Mouse (Mus musculus) stomach, embryonic 16.5 days (tissue): ENCODE measurements at regions not wholly inside any gene's neighbourhood (a gene's known extent, or its start where the extent isn't known, plus 50 kb on each side); places are given as distances from the start of the nearest gene placed in this dataset.

ENCODE experiments used
- ATAC-seq: fragments of 200-750 bp; cut with Nextera tagmentation; 2 replicates; pipeline ENCODE4 v1.8.0; 2017; ENCODE audit warnings: moderate number of reproducible peaks, moderate TSS enrichment; ENCODE audit not compliant: insufficient read depth, low FRiP score
- H3K27ac ChIP-seq: fragments of 300-500 bp; sonication (generic); 2 replicates; pipeline ENCODE4 v1.5.1; 2014; ENCODE audit warnings: low read length
- H3K27me3 ChIP-seq: fragments of 300-500 bp; sonication (generic); 2 replicates; pipeline ENCODE4 v1.6.1; 2014; ENCODE audit warnings: low read length, control low read depth, mixed read lengths; ENCODE audit not compliant: control insufficient read depth, insufficient read depth
- H3K36me3 ChIP-seq: fragments of 300-500 bp; sonication (generic); 2 replicates; pipeline ENCODE4 v1.6.1; 2014; ENCODE audit warnings: low read length; ENCODE audit not compliant: control insufficient read depth, insufficient read depth
- H3K4me1 ChIP-seq: fragments of 300-500 bp; sonication (generic); 2 replicates; pipeline ENCODE4 v1.6.1; 2014; ENCODE audit warnings: low read length, control low read depth, mixed read lengths; ENCODE audit not compliant: control insufficient read depth, insufficient read depth
- H3K4me2 ChIP-seq: fragments of 300-500 bp; sonication (generic); 2 replicates; pipeline ENCODE4 v1.6.1; 2014; ENCODE audit warnings: low read depth, low read length, mixed read lengths
- H3K4me3 ChIP-seq: fragments of 300-500 bp; sonication (generic); replicated peaks from 2 replicates; pipeline ENCODE4 v1.5.1; 2014; ENCODE audit warnings: mild to moderate bottlenecking, low read length
- H3K9ac ChIP-seq: fragments of 300-500 bp; sonication (generic); 2 replicates; pipeline ENCODE4 v1.6.1; 2014; ENCODE audit warnings: low read length
- H3K9me3 ChIP-seq: fragments of 300-500 bp; sonication (generic); replicated peaks from 2 replicates; pipeline ENCODE4 v1.6.1; 2016; ENCODE audit warnings: low read length, control low read depth; ENCODE audit not compliant: control insufficient read depth
- WGBS: fragments of 180-500 bp; shearing (Covaris S2); extraction: QIAGEN DNeasy Blood & Tissue Kit; methylation state at CpG from one replicate; pipeline ENCODE4 v1.1.7; 2014; 5-methylcytosine and 5-hydroxymethylcytosine counted together

DNA sequence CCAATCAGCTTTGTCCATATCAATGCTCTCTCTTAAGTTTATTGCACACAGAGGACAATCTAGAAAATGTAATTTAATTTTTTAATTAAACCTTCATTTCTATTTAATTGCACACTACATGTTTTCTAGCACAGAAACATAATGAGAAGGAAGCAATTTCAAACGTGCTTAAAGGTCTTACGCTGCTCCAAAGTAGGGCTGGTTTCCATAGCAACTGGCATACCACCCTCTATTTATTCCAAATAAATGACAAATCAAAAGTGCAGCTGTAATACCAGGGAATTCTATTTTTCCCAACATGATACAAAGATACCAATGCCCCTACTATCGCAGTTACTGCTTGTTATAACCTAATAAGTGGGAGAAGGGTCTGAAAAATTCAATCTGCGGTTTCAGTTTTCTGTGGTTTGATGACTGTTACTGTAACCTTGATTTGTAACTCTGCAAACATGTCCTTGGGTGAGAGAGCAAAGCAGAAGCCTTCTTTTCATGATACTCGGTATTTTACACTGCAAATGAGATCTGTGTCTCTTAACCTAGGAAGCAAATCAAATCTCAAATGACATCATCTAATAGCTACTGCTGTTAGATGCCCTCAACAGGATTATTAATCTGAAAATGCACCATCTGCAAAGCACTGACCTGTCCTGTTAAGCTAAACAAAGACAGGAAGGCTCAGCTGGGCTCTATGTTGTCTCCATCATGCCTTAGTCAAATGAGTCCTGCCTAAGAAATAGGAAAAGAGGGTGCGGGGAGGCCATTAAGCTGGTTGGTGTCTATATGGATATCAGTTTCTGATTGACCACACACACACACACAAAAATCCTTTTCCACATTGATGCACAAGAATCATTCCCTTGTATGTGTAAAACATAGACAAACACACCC, 535.6 kb downstream of the Basp1 start:
- no peak overlapping the region for H3K9ac ChIP-seq
- H3K4me1 ChIP-seq: no peaks in the 10 kb centered on the region
- ATAC-seq: no peak
- no peaks in the 10 kb centered on the region for H3K27me3 ChIP-seq
- no peaks in the 10 kb centered on the region for H3K9me3 ChIP-seq
- H3K4me3 ChIP-seq: no peak overlapping the region
- H3K4me2 ChIP-seq: no peak overlapping the region
- 52% methylated on average over 6 of the region's 6 CpGs for WGBS
- H3K36me3 ChIP-seq: no peaks in the 10 kb centered on the region
- H3K27ac ChIP-seq: no peak overlapping the region

DNA sequence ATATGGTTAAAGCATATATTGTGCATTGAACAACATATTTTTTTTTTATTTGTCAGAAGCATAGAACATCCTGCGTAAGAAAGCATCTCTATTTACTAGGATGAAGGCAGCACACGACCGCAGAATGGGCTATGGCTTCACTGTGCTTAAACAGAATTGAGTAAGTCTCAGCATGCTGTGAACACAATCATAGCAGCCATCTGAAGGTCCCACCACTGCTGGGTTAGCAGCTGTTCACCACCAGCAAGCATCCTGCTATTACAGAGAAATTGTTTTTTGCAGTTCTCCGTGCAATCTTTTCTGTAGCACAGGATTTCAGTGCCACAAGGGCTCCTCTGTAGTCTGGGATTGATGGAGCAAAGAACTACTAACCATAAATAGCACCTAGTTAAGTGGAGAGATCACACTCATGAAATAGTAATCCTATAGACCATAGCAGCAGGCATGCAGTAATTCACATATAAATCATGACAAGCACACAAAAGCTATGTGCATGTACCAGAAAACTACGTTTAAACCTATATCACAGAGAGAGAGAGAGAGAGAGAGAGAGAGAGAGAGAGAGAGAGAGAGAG, 537.3 kb downstream of the Basp1 start:
- Histone ChIP-seq H3K4me3 (no peak overlapping the region), H3K9me3 (no peaks in the 10 kb centered on the region), H3K4me1 (no peaks in the 10 kb centered on the region), H3K36me3 (no peaks in the 10 kb centered on the region), H3K4me2 (no peak overlapping the region), H3K27ac (no peak overlapping the region), H3K9ac (no peak overlapping the region), H3K27me3 (no peaks in the 10 kb centered on the region)
- WGBS: 82% methylated on average over 5 of the region's 5 CpGs
- ATAC-seq: no peak

DNA sequence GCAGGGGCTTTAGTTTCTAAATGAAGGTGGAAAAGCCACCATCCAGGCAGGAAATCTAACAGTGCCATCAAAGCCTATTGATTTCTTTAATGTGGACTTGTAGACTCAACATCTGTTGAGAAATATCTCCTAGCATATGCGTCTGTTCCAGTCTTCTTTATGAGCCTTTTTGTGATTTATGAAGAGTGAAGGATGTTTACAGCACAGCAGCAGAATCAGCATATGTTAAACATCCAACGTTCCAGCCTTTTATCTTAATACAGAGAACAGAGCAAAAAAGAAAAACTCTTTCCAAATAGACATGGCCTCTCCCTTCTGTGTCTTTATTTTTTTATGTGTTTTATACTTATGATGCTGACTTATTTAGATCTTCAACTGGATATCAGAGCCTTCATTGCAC, 573.3 kb downstream of the Basp1 start:
- Histone ChIP-seq H3K36me3 (no peaks in the 10 kb centered on the region), H3K4me2 (no peak overlapping the region), H3K4me3 (no peak overlapping the region), H3K4me1 (no peaks in the 10 kb centered on the region), H3K9me3 (no peaks in the 10 kb centered on the region), H3K27ac (no peak overlapping the region), H3K9ac (no peak overlapping the region), H3K27me3 (no peaks in the 10 kb centered on the region)
- no peak for ATAC-seq
- 19% methylated on average over 2 of the region's 2 CpGs for WGBS

DNA sequence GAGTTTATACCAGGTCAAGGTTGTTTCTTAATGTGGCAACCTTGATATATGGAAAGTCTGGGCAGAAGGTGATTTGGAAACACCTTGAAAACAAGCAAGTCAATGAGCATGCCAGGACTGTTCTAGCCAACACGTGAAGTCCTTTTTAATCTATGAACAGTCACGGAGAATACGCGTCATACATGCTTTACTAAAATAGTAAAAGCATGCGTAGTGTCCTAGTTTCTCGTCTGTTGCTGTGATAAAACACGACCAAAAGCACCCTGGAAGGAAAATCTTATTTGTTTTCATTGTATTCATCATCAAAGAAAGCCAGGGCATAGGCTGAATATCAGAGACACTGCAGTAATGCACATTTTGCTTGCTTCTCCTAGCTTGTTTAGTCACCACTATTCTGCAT, 575.2 kb downstream of the Basp1 start:
- H3K4me2 ChIP-seq: no peak overlapping the region
- no peaks in the 10 kb centered on the region for H3K9me3 ChIP-seq
- H3K9ac ChIP-seq: no peak overlapping the region
- no peaks in the 10 kb centered on the region for H3K36me3 ChIP-seq
- 86% methylated on average over 7 of the region's 7 CpGs for WGBS
- H3K27ac ChIP-seq: no peak overlapping the region
- ATAC-seq: no peak
- H3K4me3 ChIP-seq: no peak overlapping the region
- H3K27me3 ChIP-seq: no peaks in the 10 kb centered on the region
- H3K4me1 ChIP-seq: no peaks in the 10 kb centered on the region

DNA sequence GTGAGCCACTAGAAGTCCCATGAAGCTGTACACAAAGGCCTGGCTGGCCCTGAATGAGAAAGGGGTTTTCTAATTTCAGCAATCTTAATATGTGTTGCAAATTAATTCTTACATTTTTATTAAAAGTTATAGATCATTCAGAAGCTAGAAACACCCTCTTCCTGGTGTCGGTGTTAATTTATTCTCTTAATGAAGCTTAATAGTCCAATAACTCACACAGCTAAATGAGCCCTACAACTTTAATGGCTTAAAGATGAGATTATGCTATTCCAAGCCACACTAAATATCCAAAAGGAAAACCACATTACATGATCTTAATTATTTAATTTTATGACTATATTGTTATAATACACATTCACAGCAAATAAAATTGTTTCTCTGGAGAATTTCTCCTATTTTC, 585.7 kb downstream of the Basp1 start:
- no peak overlapping the region for H3K4me3 ChIP-seq
- no peaks in the 10 kb centered on the region for H3K4me1 ChIP-seq
- ATAC-seq: no peak
- H3K9me3 ChIP-seq: no peaks in the 10 kb centered on the region
- no peak overlapping the region for H3K4me2 ChIP-seq
- H3K36me3 ChIP-seq: no peaks in the 10 kb centered on the region
- H3K27ac ChIP-seq: no peak overlapping the region
- H3K27me3 ChIP-seq: no peaks in the 10 kb centered on the region
- no peak overlapping the region for H3K9ac ChIP-seq
- 97% methylated on average over 1 of the region's 1 CpGs for WGBS

DNA sequence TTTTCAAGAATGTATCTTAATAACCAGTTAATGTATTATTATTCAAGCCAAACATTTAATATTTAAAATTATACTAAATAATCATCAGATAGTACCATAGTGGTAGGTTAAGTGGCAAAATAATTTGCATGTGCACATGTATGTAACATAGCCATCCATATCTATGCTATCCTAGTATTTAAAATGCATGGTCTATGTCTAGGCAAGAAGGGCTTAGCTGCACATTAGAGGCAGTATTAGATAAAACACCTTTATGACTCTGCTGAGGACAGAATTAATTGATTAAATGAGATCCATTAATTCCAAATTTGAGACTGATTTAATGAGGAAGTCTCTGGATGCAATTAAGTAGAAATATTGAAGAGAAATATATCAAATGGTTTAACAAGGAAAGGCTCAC, 586.3 kb downstream of the Basp1 start:
- H3K27me3 ChIP-seq: no peaks in the 10 kb centered on the region
- ATAC-seq: no peak
- H3K4me2 ChIP-seq: no peak overlapping the region
- H3K9ac ChIP-seq: no peak overlapping the region
- no peak overlapping the region for H3K27ac ChIP-seq
- H3K36me3 ChIP-seq: no peaks in the 10 kb centered on the region
- H3K4me3 ChIP-seq: no peak overlapping the region
- no peaks in the 10 kb centered on the region for H3K9me3 ChIP-seq
- no peaks in the 10 kb centered on the region for H3K4me1 ChIP-seq

DNA sequence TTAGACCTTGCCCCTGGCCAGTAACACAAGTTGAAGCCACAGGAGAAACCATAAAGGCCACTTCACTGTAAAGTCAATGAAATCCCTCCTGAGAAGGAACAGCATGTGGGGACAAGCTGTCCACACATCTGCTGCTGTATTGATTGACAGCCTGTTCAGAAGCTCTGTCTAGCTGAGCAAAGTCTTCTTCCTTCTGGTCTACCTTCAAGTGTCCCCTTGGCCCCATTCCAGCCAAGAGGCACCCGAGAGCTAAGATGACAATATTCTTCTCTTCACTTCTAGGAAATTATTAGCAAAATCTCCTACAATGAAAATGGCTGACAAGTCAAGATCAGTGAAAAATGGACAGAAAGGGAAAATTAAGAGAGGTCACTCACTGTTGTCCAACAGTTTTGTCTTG, 616.7 kb downstream of the Basp1 start:
- no peak for ATAC-seq
- Histone ChIP-seq H3K36me3 (no peaks in the 10 kb centered on the region), H3K9ac (no peak overlapping the region), H3K27ac (no peak overlapping the region), H3K4me2 (no peak overlapping the region), H3K27me3 (no peaks in the 10 kb centered on the region), H3K4me3 (no peak overlapping the region), H3K9me3 (no peaks in the 10 kb centered on the region), H3K4me1 (no peaks in the 10 kb centered on the region)
- 79% methylated on average over 1 of the region's 1 CpGs for WGBS

DNA sequence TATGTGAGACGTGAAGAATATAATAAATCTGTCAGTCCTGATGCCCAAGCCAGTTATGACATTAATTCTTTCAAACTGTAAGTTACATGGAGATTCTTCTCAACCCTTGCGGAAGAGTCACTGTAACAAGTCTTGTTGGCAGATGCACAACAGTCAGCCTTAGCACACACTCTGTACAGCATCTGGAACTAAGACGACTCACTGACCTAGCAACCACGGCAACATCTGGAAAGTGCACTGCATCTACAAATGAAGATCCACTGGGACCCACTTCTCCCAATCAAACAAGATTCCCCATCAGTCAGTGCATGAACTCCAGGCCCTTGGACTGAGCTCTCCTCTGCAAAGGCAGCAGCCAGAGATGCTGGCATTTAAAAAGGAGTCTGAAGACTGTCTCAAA, 620.2 kb downstream of the Basp1 start:
- no peaks in the 10 kb centered on the region for H3K36me3 ChIP-seq
- H3K4me3 ChIP-seq: no peak overlapping the region
- no peaks in the 10 kb centered on the region for H3K4me1 ChIP-seq
- H3K27me3 ChIP-seq: no peaks in the 10 kb centered on the region
- no peak overlapping the region for H3K4me2 ChIP-seq
- no peaks in the 10 kb centered on the region for H3K9me3 ChIP-seq
- ATAC-seq: no peak
- H3K9ac ChIP-seq: no peak overlapping the region
- no peak overlapping the region for H3K27ac ChIP-seq
- WGBS: 58% methylated on average over 4 of the region's 4 CpGs

DNA sequence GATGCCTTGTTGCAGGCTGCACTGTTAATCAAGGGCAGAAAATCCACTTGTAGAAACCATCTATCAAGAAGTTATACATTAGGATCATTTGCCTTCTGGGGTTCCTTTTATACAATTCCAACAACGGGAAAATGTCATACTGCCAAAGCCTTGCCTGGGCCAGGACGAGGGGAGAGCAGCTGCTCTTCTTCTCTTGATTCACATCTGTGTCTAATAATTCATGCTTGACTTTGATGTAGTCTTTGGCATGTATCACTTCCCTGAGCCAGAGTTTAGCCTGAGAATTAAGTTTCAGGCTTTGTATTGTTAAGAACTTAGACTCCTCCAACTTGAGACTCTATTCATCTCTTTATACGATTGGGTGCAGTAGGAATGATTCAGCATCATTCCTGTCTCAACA, 627.2 kb downstream of the Basp1 start:
- no peaks in the 10 kb centered on the region for H3K36me3 ChIP-seq
- H3K9ac ChIP-seq: no peak overlapping the region
- H3K27me3 ChIP-seq: no peaks in the 10 kb centered on the region
- no peak overlapping the region for H3K27ac ChIP-seq
- H3K9me3 ChIP-seq: no peaks in the 10 kb centered on the region
- H3K4me2 ChIP-seq: no peak overlapping the region
- WGBS: 44% methylated on average over 3 of the region's 3 CpGs
- H3K4me1 ChIP-seq: no peaks in the 10 kb centered on the region
- ATAC-seq: no peak
- no peak overlapping the region for H3K4me3 ChIP-seq
